Mouse (Mus musculus): ENCODE data around the gene Gcnt4.

- no peak for TF ChIP-seq CTCF (IDR thresholded peaks at IDR 0.05; ENCODE audit: extremely low read depth, insufficient read depth, low read length)
- no peak for TF ChIP-seq POLR2A (IDR thresholded peaks at IDR 0.05; ENCODE audit: extremely low read depth, insufficient read depth, low read length)
Measured at GRCm38 (mm10) chr13:96906717-96907116, 17.8 kb upstream of the Gcnt4 start.

Measured in cortical plate, adult 2 months (tissue).